Mouse (Mus musculus) thymus, adult 2 months (tissue): ENCODE results near the gene Psmb3.

Experiments used
- CTCF ChIP-seq: fragments of 200-500 bp; IDR thresholded peaks from 2 replicates; pipeline ENCODE4 v1.5.1; 2012; ENCODE audit warnings: mild to moderate bottlenecking, control low read depth, low read length, moderate library complexity, borderline replicate concordance; ENCODE audit not compliant: control insufficient read depth, poor library complexity, insufficient read depth; ENCODE audit errors: extremely low read depth
- POLR2A ChIP-seq: fragments of 200-500 bp; IDR thresholded peaks from 2 replicates; pipeline ENCODE4 v1.6.1; 2012; ENCODE audit warnings: mild to moderate bottlenecking, low read length, control low read depth, moderate library complexity; ENCODE audit not compliant: control insufficient read depth, poor library complexity, insufficient read depth; ENCODE audit errors: extremely low read depth

DNA sequence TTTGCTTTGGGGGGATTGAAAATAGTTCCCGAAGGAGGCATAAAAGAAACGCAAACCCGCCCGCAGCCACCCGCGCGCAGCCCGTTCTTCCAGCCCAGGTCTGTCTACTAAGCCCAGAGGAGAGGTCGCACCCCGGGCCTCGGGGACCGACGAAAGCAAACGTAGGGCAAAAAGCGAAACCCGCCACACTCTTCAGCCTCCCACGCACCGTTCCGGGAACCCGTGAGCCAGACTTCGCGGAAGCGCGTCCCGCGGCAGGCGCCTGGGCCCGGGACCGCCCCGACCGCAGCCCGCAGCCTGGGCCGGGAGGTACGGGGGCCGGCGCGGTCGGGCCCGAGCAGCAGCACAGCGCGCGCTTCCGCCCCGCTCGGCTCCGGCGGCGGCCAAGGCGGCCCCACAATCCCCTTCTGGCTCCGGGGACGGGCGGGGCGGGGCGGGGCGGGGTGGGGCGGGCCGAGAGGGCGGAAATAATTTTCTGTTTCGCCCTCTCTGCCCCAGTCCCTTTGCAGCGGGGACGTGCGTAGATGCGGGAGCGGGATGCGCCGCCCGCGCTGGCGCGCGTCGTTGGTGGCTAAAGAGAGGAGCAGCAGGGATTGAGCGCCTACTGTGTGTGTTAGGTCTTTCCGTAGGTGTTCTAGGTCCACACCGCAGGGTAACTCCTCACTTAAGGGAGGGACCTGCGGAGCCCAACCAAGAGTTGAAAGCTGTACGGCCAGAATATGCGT lies 43.0 kb upstream of the Psmb3 start:
- TF ChIP-seq CTCF (0 out of 2 replicates have a peak, but pooled peaks have one; percentile 6), POLR2A (peak; percentile 62; the same call in 1 of the 2 replicates)
